Mouse (Mus musculus) liver, postnatal 0 days (tissue): ENCODE results near the gene Dusp10. TPM values are rescaled to one million over a fixed set of nuclear protein-coding genes. Genes with fewer than 3 reads are reported as not detected.

Experiments used
- ATAC-seq: fragments of 200-750 bp; cut with Nextera tagmentation; 2 replicates; pipeline ENCODE4 v1.8.0; 2017; ENCODE audit warnings: mild to moderate bottlenecking, moderate library complexity
- DNase-seq: peaks from one replicate; pipeline ENCODE4 v3.0.0-alpha.2; 2016
- H3K27ac ChIP-seq: fragments of 300-500 bp; sonication (generic); 2 replicates; pipeline ENCODE4 v1.5.1; 2014; ENCODE audit warnings: antibody characterized with exemption, moderate library complexity, mild to moderate bottlenecking, low read depth
- H3K27me3 ChIP-seq: fragments of 300-500 bp; sonication (generic); 2 replicates; pipeline ENCODE4 v1.6.1; 2014; ENCODE audit warnings: low read length, control low read depth, mixed read lengths; ENCODE audit not compliant: insufficient read depth
- H3K36me3 ChIP-seq: fragments of 300-500 bp; sonication (generic); replicated peaks from 2 replicates; pipeline ENCODE4 v1.6.1; 2014; ENCODE audit warnings: mild to moderate bottlenecking, control low read depth, low read length, moderate library complexity, mixed read lengths; ENCODE audit not compliant: insufficient read depth
- H3K4me1 ChIP-seq: fragments of 300-500 bp; sonication (generic); 2 replicates; pipeline ENCODE4 v1.6.1; 2014; ENCODE audit warnings: antibody characterized with exemption, mild to moderate bottlenecking, control low read depth; ENCODE audit not compliant: insufficient read depth
- H3K4me2 ChIP-seq: fragments of 300-500 bp; sonication (generic); 2 replicates; pipeline ENCODE4 v1.6.1; 2014; ENCODE audit warnings: low read depth, mild to moderate bottlenecking, low read length, moderate library complexity, mixed read lengths
- H3K4me3 ChIP-seq: fragments of 300-500 bp; sonication (generic); 2 replicates; pipeline ENCODE4 v1.5.1; 2014; ENCODE audit warnings: low read depth, low read length
- H3K9ac ChIP-seq: fragments of 300-500 bp; sonication (generic); replicated peaks from 2 replicates; pipeline ENCODE4 v1.6.1; 2014; ENCODE audit warnings: mild to moderate bottlenecking, moderate library complexity
- H3K9me3 ChIP-seq: fragments of 300-500 bp; sonication (generic); 2 replicates; pipeline ENCODE4 v1.6.1; 2016; ENCODE audit warnings: mild to moderate bottlenecking, control low read depth, low read length, mixed read lengths
- CTCF ChIP-seq: sonication (generic); IDR thresholded peaks from 2 replicates; pipeline ENCODE4 v1.5.1; 2016; ENCODE audit warnings: antibody characterized with exemption, low read depth
- EP300 ChIP-seq: IDR thresholded peaks from 2 replicates; pipeline ENCODE4 v1.6.1; 2016; ENCODE audit warnings: antibody characterized with exemption, low read depth, mild to moderate bottlenecking
- WGBS: fragments of 180-500 bp; shearing (Covaris S2); extraction: QIAGEN DNeasy Blood & Tissue Kit; methylation state at CpG from one replicate; pipeline ENCODE4 v1.1.7; 2014; ENCODE audit not compliant: insufficient replicate concordance; 5-methylcytosine and 5-hydroxymethylcytosine counted together
- polyA plus RNA-seq: library from polyadenylated mRNA; unstranded; fragments of >200 nt; fragmentation: Nextera tagmentation; extraction: Ambion mirVana; gene quantifications from 2 replicates; pipeline ENCODE4 v1.2.1, GENCODE M21; 2015

The Dusp10 gene
- polyA plus RNA-seq, 1 experiment from 2014 or later, result 2.6 TPM

DNA sequence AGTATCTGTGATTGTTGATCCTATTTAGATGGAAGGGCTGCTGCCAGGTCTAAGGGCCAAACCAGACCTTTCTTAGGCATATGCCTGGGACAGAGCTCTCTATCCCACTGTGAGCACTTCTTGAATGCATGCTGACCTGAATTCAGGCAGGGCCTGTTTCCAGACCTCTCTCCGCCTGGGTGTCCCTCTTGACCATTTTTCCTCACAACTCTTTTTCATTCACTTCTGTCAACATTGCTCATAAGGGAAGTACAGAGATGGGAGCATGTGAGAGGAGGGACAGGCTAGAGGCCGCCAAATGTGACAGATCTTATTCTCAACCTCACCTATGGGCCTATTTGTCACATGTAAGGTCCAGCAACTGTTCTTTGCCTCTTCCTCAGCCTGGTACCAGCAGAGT, 41.1 kb downstream of the Dusp10 start:
- Histone ChIP-seq H3K9me3 (no peaks in the 10 kb centered on the region), H3K4me1 (peaks cover 24% of the 10 kb centered on the region), H3K27ac (no peak overlapping the region), H3K9ac (no peak overlapping the region), H3K27me3 (no peaks in the 10 kb centered on the region), H3K4me3 (no peak overlapping the region), H3K36me3 (no peaks in the 10 kb centered on the region), H3K4me2 (no peak overlapping the region)
- no peak for TF ChIP-seq CTCF
- WGBS, result 75% methylated on average over 2 of the region's 2 CpGs
- ATAC-seq (no peak), DNase-seq (no peak)

DNA sequence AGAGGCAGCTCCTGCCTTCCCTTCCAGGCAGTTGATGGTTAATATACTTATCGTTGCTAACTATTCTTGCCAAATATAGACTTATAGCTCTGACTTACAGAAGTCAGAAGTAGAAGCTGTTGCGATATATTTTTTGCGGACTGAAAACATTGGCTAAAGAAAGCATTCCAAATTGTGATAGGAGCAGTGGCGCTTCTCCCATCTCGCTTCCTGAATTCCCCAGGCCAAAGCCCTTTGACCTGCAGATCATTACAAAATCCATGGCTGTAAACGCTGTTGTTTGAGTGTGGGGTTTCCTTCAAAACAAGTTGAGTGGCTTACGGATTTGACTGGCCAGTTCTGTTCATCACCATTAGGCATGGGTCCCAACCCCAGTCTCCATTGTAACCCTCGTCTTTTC, 45.1 kb downstream of the Dusp10 start:
- Histone ChIP-seq H3K36me3 (no peaks in the 10 kb centered on the region), H3K27ac (peak overlapping the region; percentile 56), H3K4me1 (peaks cover 27% of the 10 kb centered on the region), H3K27me3 (no peaks in the 10 kb centered on the region), H3K4me3 (no peak overlapping the region), H3K9ac (no peak overlapping the region), H3K4me2 (no peak overlapping the region), H3K9me3 (no peaks in the 10 kb centered on the region)
- ATAC-seq, result peak; percentile 37; the same call in 1 of the 2 replicates
- WGBS, result 62% methylated on average over 8 of the region's 8 CpGs
- DNase-seq, result no peak
- TF ChIP-seq CTCF (no peak), EP300 (no peak)

DNA sequence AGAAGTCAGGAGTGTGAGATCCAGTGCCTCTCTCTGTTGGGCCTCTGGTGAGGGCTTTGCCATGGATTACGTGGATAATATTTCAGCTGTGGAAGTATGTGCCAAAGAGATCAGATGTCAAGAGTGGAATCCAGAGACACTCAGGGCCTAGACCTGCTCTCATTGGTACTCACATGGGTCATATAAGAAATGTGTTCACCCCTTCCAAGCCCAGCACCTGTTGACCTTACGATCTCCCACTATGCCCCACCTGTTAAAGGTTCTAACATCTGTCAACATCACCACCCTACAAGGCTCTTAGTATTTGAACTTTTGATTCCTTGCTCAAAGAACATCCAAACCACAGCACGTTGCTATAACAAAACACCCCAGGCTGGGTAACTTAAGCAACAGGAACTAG, 46.7 kb downstream of the Dusp10 start:
- Histone ChIP-seq H3K4me1 (peaks cover 21% of the 10 kb centered on the region), H3K27me3 (no peaks in the 10 kb centered on the region), H3K4me2 (no peak overlapping the region), H3K9ac (no peak overlapping the region), H3K36me3 (no peaks in the 10 kb centered on the region), H3K9me3 (no peaks in the 10 kb centered on the region), H3K27ac (peak overlapping the region; percentile 5; the same call in 1 of the 2 replicates), H3K4me3 (no peak overlapping the region)
- ATAC-seq (no peak), DNase-seq (no peak)
- 70% methylated on average over 3 of the region's 3 CpGs for WGBS
- TF ChIP-seq EP300 (no peak), CTCF (no peak)

DNA sequence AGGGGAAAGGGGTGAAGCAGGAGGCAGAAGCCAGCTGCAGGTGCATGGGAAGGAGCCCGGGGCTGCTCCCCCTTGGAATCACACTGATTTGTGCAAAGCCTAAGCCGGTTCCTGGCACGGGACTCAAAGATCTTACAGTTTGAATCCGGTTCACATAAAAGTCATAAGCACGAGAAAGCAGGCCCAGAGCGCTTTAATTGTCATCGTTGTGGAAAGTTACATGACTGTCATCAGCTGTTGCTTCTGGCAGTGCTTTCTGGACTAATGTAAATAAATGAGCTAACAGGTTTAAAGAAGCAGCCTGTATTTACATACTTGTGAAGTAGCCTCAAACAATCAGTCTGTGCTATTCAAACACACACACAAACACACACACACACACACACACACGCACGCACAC, 47.3 kb downstream of the Dusp10 start:
- H3K4me1 ChIP-seq, result peaks cover 21% of the 10 kb centered on the region
- TF ChIP-seq EP300, result no peak
- no peak for TF ChIP-seq CTCF
- no peak overlapping the region for H3K4me3 ChIP-seq
- H3K36me3 ChIP-seq, result no peaks in the 10 kb centered on the region
- DNase-seq, result peak; percentile 27
- H3K4me2 ChIP-seq, result no peak overlapping the region
- H3K9me3 ChIP-seq, result no peaks in the 10 kb centered on the region
- H3K27me3 ChIP-seq, result no peaks in the 10 kb centered on the region
- H3K27ac ChIP-seq, result peak overlapping the region; percentile 84; the same call in 1 of the 2 replicates
- WGBS, result 60% methylated on average over 9 of the region's 9 CpGs
- H3K9ac ChIP-seq, result no peak overlapping the region
- peak; percentile 80 for ATAC-seq

DNA sequence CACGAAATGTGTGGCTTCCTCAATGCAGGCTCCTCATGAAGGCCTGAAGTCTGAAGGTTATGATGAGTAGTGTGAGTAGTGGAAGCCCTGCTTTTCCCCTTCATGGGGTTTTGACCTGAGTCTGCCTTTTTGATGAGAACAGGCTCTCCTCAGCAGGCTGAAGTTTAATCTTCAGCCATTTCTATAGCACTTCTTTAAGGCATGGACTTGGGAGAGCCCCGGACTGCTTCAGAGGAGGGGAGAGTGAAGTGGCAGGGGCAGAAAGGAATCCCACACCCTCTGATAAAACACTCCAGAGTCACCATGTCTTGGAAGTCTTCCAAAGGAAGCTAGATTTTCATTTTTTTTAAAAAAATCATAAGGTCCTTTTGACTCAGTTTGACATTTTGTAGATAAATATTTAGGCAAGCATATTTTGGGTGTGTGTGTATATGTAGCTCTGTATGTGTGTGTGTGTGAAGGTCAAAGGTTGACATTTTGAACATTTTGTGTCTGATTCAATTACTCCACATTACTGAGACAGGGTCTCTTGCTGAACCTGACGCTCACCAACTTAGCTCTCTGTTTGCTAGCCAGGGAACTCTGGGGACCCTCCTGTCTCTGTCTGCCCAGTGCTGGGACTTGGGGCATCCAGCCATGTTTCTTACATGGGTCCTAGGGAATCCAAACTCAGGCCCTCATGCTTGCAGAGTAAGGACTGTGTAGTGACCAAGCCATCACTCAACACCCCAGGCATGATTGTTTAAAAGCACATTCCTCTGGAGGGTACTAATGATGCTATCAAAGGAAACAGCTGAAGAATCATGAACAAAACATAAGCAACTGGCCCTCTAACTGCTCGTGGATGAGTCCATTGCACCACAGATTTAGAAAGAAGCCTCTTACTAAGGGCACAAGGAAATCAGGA, 48.0 kb downstream of the Dusp10 start:
- Histone ChIP-seq H3K9me3 (no peaks in the 10 kb centered on the region), H3K4me1 (peaks cover 21% of the 10 kb centered on the region), H3K4me2 (no peak overlapping the region), H3K4me3 (no peak overlapping the region), H3K27ac (peak overlapping the region; percentile 84), H3K27me3 (no peaks in the 10 kb centered on the region), H3K36me3 (no peaks in the 10 kb centered on the region), H3K9ac (no peak overlapping the region)
- ATAC-seq, result peak; percentile 20
- 53% methylated on average over 4 of the region's 4 CpGs for WGBS
- TF ChIP-seq CTCF, result no peak
- no peak for TF ChIP-seq EP300
- no peak for DNase-seq

DNA sequence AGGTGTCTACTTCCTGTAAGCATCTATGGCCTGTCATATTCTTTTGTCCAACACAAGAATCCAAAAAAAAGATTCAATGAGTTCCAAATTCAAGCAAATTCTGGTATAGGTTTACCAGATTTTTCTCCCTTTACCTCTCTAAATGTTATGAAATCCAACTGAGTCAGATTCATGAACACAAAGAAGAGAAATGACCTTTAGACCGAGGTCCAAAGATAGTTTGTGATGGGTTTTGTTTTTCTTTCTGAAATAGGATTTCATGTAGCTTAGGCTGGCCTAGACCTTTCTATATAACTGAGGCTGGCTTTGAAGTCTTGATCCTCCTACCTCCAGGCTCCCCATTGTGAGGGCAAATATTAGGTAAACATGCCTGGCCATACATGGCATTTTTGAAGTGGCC, 48.8 kb downstream of the Dusp10 start:
- WGBS, result 61% methylated on average over 1 of the region's 1 CpGs
- H3K9me3 ChIP-seq, result no peaks in the 10 kb centered on the region
- no peaks in the 10 kb centered on the region for H3K27me3 ChIP-seq
- H3K4me3 ChIP-seq, result no peak overlapping the region
- H3K9ac ChIP-seq, result no peak overlapping the region
- H3K27ac ChIP-seq, result peak overlapping the region; percentile 84
- H3K4me1 ChIP-seq, result peaks cover 21% of the 10 kb centered on the region
- DNase-seq (no peak), ATAC-seq (peak; percentile 48)
- TF ChIP-seq CTCF, result no peak
- TF ChIP-seq EP300, result no peak
- no peak overlapping the region for H3K4me2 ChIP-seq
- no peaks in the 10 kb centered on the region for H3K36me3 ChIP-seq
